Mouse (Mus musculus) olfactory bulb, adult 2 months (tissue): ENCODE results near the gene Nr1i2. TPM values are rescaled to one million over a fixed set of nuclear protein-coding genes. Genes with fewer than 3 reads are reported as not detected.

Source experiments
- H3K27ac ChIP-seq: fragments of 200-500 bp; 2 replicates; pipeline ENCODE4 v1.5.1; 2012; ENCODE audit warnings: low read depth, low read length; ENCODE audit not compliant: insufficient read depth
- H3K4me1 ChIP-seq: fragments of 200-500 bp; 2 replicates; pipeline ENCODE4 v1.6.1; 2012; ENCODE audit warnings: low read length; ENCODE audit not compliant: control insufficient read depth, insufficient read depth
- H3K4me3 ChIP-seq: fragments of 200-500 bp; 2 replicates; pipeline ENCODE4 v1.5.1; 2012; ENCODE audit warnings: mild to moderate bottlenecking, low read depth, low read length, moderate library complexity; ENCODE audit not compliant: insufficient read depth
- CTCF ChIP-seq: fragments of 200-500 bp; IDR thresholded peaks from 2 replicates; pipeline ENCODE4 v1.5.1; 2012; ENCODE audit warnings: low read depth, mild to moderate bottlenecking, low read length, moderate library complexity; ENCODE audit not compliant: insufficient read depth
- POLR2A ChIP-seq: fragments of 200-500 bp; IDR thresholded peaks from 2 replicates; pipeline ENCODE4 v1.6.1; 2012; ENCODE audit warnings: mild to moderate bottlenecking, low read depth, low read length, moderate library complexity; ENCODE audit not compliant: insufficient read depth
- WGBS: fragments of 180-500 bp; shearing (Covaris S2); methylation state at CpG from one replicate; pipeline ENCODE4 v1.1.7; 2018; 5-methylcytosine and 5-hydroxymethylcytosine counted together
- polyA plus RNA-seq: library from polyadenylated mRNA; stranded (reverse); fragments of >200 nt; gene quantifications from 2 replicates; pipeline ENCODE4 v1.2.4, GENCODE M21; 2012; ENCODE audit warnings: low replicate concordance; ENCODE audit not compliant: missing spikeins, insufficient read depth, insufficient read length

Gene Nr1i2
- polyA plus RNA-seq, 1 experiment = not detected

GRCm38 (mm10) chr16:38274737-38275136, 19.9 kb downstream of the Nr1i2 start:
- 81% methylated on average over 2 of the region's 2 CpGs for WGBS
- H3K27ac ChIP-seq = no peak overlapping the region
- no peaks in the 10 kb centered on the region for H3K4me1 ChIP-seq
- TF ChIP-seq CTCF (no peak), POLR2A (no peak)
- H3K4me3 ChIP-seq = no peak overlapping the region

- no peak overlapping the region for H3K27ac ChIP-seq
- 45% methylated on average over 5 of the region's 5 CpGs for WGBS
- TF ChIP-seq CTCF (no peak), POLR2A (no peak)
- no peak overlapping the region for H3K4me3 ChIP-seq
- no peaks in the 10 kb centered on the region for H3K4me1 ChIP-seq
Measured at GRCm38 (mm10) chr16:38272483-38272882, 22.1 kb downstream of the Nr1i2 start.

- 90% methylated on average over 3 of the region's 3 CpGs for WGBS
- H3K27ac ChIP-seq = no peak overlapping the region
- TF ChIP-seq POLR2A (no peak), CTCF (no peak)
- no peaks in the 10 kb centered on the region for H3K4me1 ChIP-seq
- no peak overlapping the region for H3K4me3 ChIP-seq
Measured at GRCm38 (mm10) chr16:38271601-38272000, 23.0 kb downstream of the Nr1i2 start.

- WGBS = 94% methylated on average over 9 of the region's 9 CpGs
- no peaks in the 10 kb centered on the region for H3K4me1 ChIP-seq
- H3K4me3 ChIP-seq = no peak overlapping the region
- H3K27ac ChIP-seq = no peak overlapping the region
- no peak for TF ChIP-seq POLR2A
- no peak for TF ChIP-seq CTCF
Measured at GRCm38 (mm10) chr16:38255927-38256326, 38.7 kb downstream of the Nr1i2 start.

- Histone ChIP-seq H3K4me1 (no peaks in the 10 kb centered on the region), H3K27ac (no peak overlapping the region), H3K4me3 (no peak overlapping the region)
- 82% methylated on average over 4 of the region's 4 CpGs for WGBS
- TF ChIP-seq POLR2A = no peak
- no peak for TF ChIP-seq CTCF
Measured at GRCm38 (mm10) chr16:38255107-38255506, 39.5 kb downstream of the Nr1i2 start.

GRCm38 (mm10) chr16:38254001-38254400, 40.6 kb downstream of the Nr1i2 start:
- Histone ChIP-seq H3K4me3 (no peak overlapping the region), H3K4me1 (no peaks in the 10 kb centered on the region), H3K27ac (no peak overlapping the region)
- 91% methylated on average over 14 of the region's 14 CpGs for WGBS
- no peak for TF ChIP-seq POLR2A
- no peak for TF ChIP-seq CTCF

GRCm38 (mm10) chr16:38250467-38250866, 44.2 kb downstream of the Nr1i2 start:
- H3K27ac ChIP-seq = no peak overlapping the region
- WGBS = 96% methylated on average over 6 of the region's 6 CpGs
- TF ChIP-seq CTCF (no peak), POLR2A (no peak)
- H3K4me3 ChIP-seq = no peak overlapping the region
- no peaks in the 10 kb centered on the region; the same call in 1 of the 2 replicates for H3K4me1 ChIP-seq

GRCm38 (mm10) chr16:38248331-38248961, 46.2 kb downstream of the Nr1i2 start:
- Histone ChIP-seq H3K4me3 (no peak overlapping the region), H3K4me1 (no peaks in the 10 kb centered on the region; the same call in 1 of the 2 replicates), H3K27ac (no peak overlapping the region)
- TF ChIP-seq POLR2A (no peak), CTCF (no peak)
- WGBS = 45% methylated on average over 13 of the region's 13 CpGs

GRCm38 (mm10) chr16:38245849-38246585, 48.6 kb downstream of the Nr1i2 start:
- 69% methylated on average over 5 of the region's 5 CpGs for WGBS
- no peak overlapping the region for H3K4me3 ChIP-seq
- TF ChIP-seq POLR2A = no peak
- TF ChIP-seq CTCF = no peak
- no peaks in the 10 kb centered on the region; the same call in 1 of the 2 replicates for H3K4me1 ChIP-seq
- no peak overlapping the region for H3K27ac ChIP-seq
